Mouse (Mus musculus) neural tube, embryonic 12.5 days (tissue): ENCODE measurements around the gene Ttll1. TPM values are rescaled to one million over a fixed set of nuclear protein-coding genes. Genes with fewer than 3 reads are reported as not detected.

Experiments used
- ATAC-seq: fragments of 200-750 bp; cut with Nextera tagmentation; 2 replicates; pipeline ENCODE4 v1.8.0; 2017; ENCODE audit warnings: low read depth, mild to moderate bottlenecking, moderate TSS enrichment, moderate library complexity; ENCODE audit not compliant: low FRiP score
- H3K27ac ChIP-seq: fragments of 300-500 bp; sonication (generic); 2 replicates; pipeline ENCODE4 v1.5.1; 2016
- H3K27me3 ChIP-seq: fragments of 300-500 bp; sonication (generic); replicated peaks from 2 replicates; pipeline ENCODE4 v1.6.1; 2016; ENCODE audit warnings: mild to moderate bottlenecking
- H3K36me3 ChIP-seq: fragments of 300-500 bp; sonication (generic); 2 replicates; pipeline ENCODE4 v1.6.1; 2016; ENCODE audit warnings: mild to moderate bottlenecking
- H3K4me1 ChIP-seq: fragments of 300-500 bp; sonication (generic); 2 replicates; pipeline ENCODE4 v1.6.1; 2016
- H3K4me2 ChIP-seq: fragments of 300-500 bp; sonication (generic); replicated peaks from 2 replicates; pipeline ENCODE4 v1.6.1; 2016; ENCODE audit warnings: mild to moderate bottlenecking
- H3K4me3 ChIP-seq: fragments of 300-500 bp; sonication (generic); 2 replicates; pipeline ENCODE4 v1.5.1; 2016
- H3K9ac ChIP-seq: fragments of 300-500 bp; sonication (generic); 2 replicates; pipeline ENCODE4 v1.6.1; 2016; ENCODE audit warnings: mild to moderate bottlenecking
- H3K9me3 ChIP-seq: fragments of 300-500 bp; sonication (generic); 2 replicates; pipeline ENCODE4 v1.6.1; 2016; ENCODE audit warnings: mild to moderate bottlenecking
- WGBS: fragments of 180-500 bp; shearing (Covaris S2); methylation state at CpG from one replicate; pipeline ENCODE4 v1.1.7; 2016; 5-methylcytosine and 5-hydroxymethylcytosine counted together
- polyA plus RNA-seq: library from polyadenylated mRNA; unstranded; fragments of >200 nt; fragmentation: Nextera tagmentation; extraction: Ambion mirVana; gene quantifications from 2 replicates; pipeline ENCODE4 v1.2.1, GENCODE M21; 2016

Ttll1 gene
- polyA plus RNA-seq, 1 experiment from 2014 or later, result 77.8 TPM

GRCm38 (mm10) chr15:83532606-83533005 is 21.9 kb upstream of the Ttll1 start:
- H3K27ac ChIP-seq, result no peak overlapping the region
- H3K4me3 ChIP-seq, result no peak overlapping the region
- WGBS, result 75% methylated on average over 7 of the region's 7 CpGs
- no peak overlapping the region for H3K9ac ChIP-seq
- no peaks in the 10 kb centered on the region for H3K36me3 ChIP-seq
- H3K4me2 ChIP-seq, result no peak overlapping the region
- no peaks in the 10 kb centered on the region for H3K9me3 ChIP-seq
- peaks cover 11% of the 10 kb centered on the region for H3K27me3 ChIP-seq
- no peaks in the 10 kb centered on the region; the same call in 1 of the 2 replicates for H3K4me1 ChIP-seq
- no peak for ATAC-seq

DNA sequence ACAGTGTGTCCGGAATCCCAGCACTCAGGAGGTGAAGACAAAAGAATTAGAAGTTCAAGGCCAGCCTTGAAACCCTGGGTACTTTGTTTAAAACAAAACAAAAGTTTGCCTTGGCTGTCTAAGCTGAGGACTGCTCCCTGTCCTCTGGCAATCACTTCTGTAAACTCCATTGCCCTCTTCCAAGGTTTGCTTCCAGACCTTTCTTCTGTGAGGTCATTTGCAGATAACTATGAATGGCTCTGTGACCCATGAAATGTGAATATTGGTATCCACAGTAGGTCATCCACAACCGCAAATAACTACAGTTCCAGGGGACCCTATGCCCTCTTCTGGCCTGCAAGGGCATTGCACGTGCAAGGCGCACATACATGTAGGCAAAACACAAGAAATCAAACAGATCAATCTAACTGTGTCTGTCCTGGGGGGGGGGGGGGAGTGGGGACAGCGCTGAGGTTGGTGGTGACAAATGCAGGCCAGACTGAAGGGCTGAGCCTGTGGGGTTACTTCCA is 21.3 kb upstream of the Ttll1 start:
- Histone ChIP-seq H3K36me3 (no peaks in the 10 kb centered on the region), H3K27ac (no peak overlapping the region), H3K9me3 (no peaks in the 10 kb centered on the region), H3K4me3 (no peak overlapping the region), H3K9ac (no peak overlapping the region), H3K27me3 (peaks cover 17% of the 10 kb centered on the region), H3K4me2 (no peak overlapping the region), H3K4me1 (peaks cover 4% of the 10 kb centered on the region)
- 82% methylated on average over 5 of the region's 5 CpGs for WGBS
- ATAC-seq, result no peak

DNA sequence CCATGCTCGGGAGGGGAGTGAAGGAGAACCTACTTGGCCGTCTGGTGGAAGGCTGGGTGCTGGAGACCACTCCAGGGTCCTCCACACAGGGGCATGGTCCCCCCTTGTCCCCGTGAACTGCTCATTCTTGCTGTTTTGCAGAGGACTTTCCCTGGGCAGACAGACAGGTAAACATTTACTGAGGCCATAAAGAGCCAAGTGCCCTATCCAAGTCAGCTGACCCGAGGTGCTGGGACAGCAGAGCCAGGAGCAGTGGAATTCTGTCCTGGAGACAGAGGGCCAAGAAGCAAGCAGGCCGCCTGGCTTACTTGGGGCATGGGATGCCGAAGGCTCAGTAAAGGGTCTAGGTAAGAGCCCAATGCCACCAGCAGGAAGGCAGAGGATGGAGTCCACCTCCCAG is 20.0 kb upstream of the Ttll1 start:
- Histone ChIP-seq H3K4me3 (no peak overlapping the region), H3K27ac (no peak overlapping the region), H3K4me1 (peaks cover 8% of the 10 kb centered on the region), H3K4me2 (no peak overlapping the region), H3K36me3 (no peaks in the 10 kb centered on the region), H3K9ac (no peak overlapping the region), H3K9me3 (no peaks in the 10 kb centered on the region), H3K27me3 (peaks cover 26% of the 10 kb centered on the region)
- ATAC-seq, result no peak
- WGBS, result 70% methylated on average over 6 of the region's 6 CpGs

DNA sequence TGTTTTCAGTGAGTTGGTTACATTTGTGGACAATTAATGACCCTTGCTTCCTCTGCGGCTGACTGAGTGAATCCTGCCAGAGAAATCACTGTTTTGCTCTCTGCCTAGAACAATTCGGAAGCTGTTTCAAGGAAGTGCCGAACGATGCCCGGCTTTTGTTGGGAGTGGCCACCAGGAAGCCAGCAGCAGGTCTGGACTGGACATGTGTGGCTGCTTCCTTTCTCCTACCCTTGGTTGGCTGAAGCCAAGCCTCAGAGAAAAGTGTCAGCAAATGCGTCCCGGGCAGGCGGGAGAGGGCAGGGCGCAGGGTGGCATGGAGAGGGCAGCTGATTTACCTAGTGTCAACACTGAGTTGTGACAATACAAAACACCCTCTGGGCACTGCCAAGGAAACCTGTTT is 19.5 kb upstream of the Ttll1 start:
- Histone ChIP-seq H3K27me3 (peaks cover 31% of the 10 kb centered on the region), H3K36me3 (no peaks in the 10 kb centered on the region), H3K4me2 (no peak overlapping the region), H3K4me1 (peaks cover 8% of the 10 kb centered on the region), H3K27ac (no peak overlapping the region), H3K9me3 (no peaks in the 10 kb centered on the region), H3K4me3 (no peak overlapping the region), H3K9ac (no peak overlapping the region)
- no peak for ATAC-seq
- 77% methylated on average over 9 of the region's 9 CpGs for WGBS

GRCm38 (mm10) chr15:83529765-83530164 is 19.1 kb upstream of the Ttll1 start:
- no peak overlapping the region for H3K9ac ChIP-seq
- H3K4me3 ChIP-seq, result no peak overlapping the region
- H3K4me2 ChIP-seq, result no peak overlapping the region
- H3K27ac ChIP-seq, result no peak overlapping the region
- H3K36me3 ChIP-seq, result no peaks in the 10 kb centered on the region
- peaks cover 8% of the 10 kb centered on the region for H3K4me1 ChIP-seq
- WGBS, result 74% methylated on average over 5 of the region's 5 CpGs
- no peak for ATAC-seq
- no peaks in the 10 kb centered on the region for H3K9me3 ChIP-seq
- peaks cover 35% of the 10 kb centered on the region for H3K27me3 ChIP-seq

DNA sequence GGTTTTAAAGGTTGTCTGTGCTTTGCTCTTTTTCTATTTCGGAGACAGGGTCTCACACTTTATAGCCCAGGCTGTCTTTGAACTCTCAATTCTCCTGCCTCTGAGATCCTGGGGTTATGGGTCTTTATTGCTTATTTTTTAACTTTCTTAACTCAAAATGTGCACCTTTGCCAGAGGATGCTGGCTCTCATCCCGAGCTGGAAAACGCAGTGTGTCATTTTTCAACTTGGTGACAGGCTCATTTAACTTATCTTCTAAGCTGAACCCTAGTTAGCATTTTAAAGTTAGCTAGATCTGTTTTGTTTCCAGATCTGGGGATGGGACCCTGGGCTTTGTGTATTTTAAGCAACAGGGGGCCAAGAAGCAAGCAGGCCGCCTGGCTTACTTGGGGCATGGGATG is 18.2 kb upstream of the Ttll1 start:
- Histone ChIP-seq H3K9me3 (no peaks in the 10 kb centered on the region), H3K9ac (no peak overlapping the region), H3K27me3 (peaks cover 35% of the 10 kb centered on the region), H3K4me2 (no peak overlapping the region), H3K4me1 (peaks cover 8% of the 10 kb centered on the region), H3K27ac (no peak overlapping the region), H3K36me3 (no peaks in the 10 kb centered on the region), H3K4me3 (no peak overlapping the region)
- 74% methylated on average over 4 of the region's 4 CpGs for WGBS
- no peak for ATAC-seq

DNA sequence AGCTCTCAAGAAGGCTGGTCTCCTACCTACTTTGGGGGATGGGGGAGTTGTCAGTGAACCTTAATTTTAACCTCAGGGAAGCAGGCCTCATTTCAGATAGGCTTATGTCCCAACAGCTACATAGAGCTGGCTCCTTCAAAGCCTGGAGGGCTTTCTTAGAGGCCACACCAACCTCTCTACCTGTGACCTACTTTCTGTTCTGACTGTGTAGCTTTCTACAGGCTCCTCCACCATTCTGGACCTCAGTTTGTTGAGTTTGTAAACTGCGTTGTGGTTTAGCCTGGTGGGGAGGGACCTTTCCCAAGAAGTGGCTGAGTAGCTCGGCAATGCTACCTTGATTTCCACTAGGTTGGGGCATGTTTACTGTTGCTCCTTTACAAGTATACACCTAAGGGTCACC is 17.1 kb upstream of the Ttll1 start:
- H3K4me1 ChIP-seq, result peaks cover 17% of the 10 kb centered on the region
- no peak overlapping the region for H3K4me2 ChIP-seq
- ATAC-seq, result no peak
- H3K4me3 ChIP-seq, result no peak overlapping the region
- no peaks in the 10 kb centered on the region for H3K9me3 ChIP-seq
- H3K36me3 ChIP-seq, result no peaks in the 10 kb centered on the region
- no peak overlapping the region for H3K9ac ChIP-seq
- H3K27ac ChIP-seq, result no peak overlapping the region
- peaks cover 35% of the 10 kb centered on the region for H3K27me3 ChIP-seq
- WGBS, result 77% methylated on average over 2 of the region's 2 CpGs

DNA sequence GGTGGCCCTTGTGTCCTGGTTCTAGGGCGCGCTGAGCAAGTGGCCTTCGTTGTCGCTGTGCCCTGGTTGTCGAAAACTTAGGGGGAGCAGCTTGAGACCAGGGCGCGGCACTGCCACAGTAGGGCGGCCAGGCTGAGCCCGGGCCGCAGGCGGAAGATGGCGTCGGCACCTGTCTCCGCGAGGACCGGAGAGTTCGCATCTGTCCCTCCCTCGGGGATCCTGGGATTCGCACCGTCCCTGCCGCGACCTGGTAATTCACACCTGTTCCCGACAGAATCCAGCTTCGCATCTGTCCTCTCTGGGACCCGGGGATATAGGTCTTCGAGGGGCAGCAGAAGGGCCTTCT is 16.4 kb upstream of the Ttll1 start:
- peak; percentile 17; the same call in 1 of the 2 replicates for ATAC-seq
- under 1% methylated on average over 26 of the region's 26 CpGs for WGBS
- H3K9ac ChIP-seq, result peak overlapping the region; percentile 42
- peaks cover 35% of the 10 kb centered on the region for H3K27me3 ChIP-seq
- no peaks in the 10 kb centered on the region for H3K36me3 ChIP-seq
- no peaks in the 10 kb centered on the region for H3K9me3 ChIP-seq
- H3K4me2 ChIP-seq, result peak overlapping the region; percentile 93
- H3K27ac ChIP-seq, result no peak overlapping the region
- peaks cover 17% of the 10 kb centered on the region for H3K4me1 ChIP-seq
- H3K4me3 ChIP-seq, result peak overlapping the region; percentile 49

DNA sequence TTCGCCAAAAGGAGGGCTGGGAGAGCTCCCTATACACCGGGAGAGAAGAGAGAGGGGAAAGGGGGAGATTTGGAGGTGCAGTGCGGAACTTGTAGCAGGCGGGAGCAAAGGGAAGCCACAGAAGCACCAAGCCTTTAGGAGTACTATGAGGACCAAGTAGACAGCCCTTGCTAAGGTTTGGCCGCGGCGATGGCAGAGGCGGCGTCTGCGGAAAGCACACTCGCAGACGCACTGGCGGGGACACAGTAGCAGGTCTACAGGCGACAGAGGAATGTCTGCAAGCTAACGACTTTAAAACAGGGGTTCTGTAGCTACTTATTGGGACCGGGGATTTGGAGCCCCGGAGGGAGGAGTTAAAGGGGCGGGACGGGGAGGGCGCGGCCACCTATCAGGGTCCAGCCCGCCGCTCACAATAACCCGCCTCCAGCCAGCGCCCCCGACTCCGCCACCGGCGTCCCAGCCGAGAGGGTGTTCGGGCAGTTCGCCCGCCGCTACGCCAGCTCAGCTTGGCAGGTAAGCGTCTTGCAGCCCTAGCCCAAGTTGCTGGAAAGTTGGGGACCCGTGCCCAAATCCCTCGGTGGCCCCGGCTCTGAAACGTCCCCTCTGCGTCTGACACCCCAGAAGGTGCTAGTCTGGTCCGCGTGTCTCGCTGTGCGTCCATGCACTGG is 15.9 kb upstream of the Ttll1 start, which contains the start of gene Bik:
Gene Bik (plus strand): TSS at position 439 of the 668 bp plus-strand sequence.
- Histone ChIP-seq H3K4me3 (peak within 1 kb of the TSS; percentile 49), H3K9ac (peak within 1 kb of the TSS; percentile 42), H3K4me2 (peak within 1 kb of the TSS; percentile 93), H3K4me1 (peaks cover 17% of the 10 kb centered on the region), H3K27me3 (peaks cover 35% of the 10 kb centered on the region), H3K9me3 (no peaks in the 10 kb centered on the region), H3K27ac (no peak within 1 kb of the TSS), H3K36me3 (no peaks in the 10 kb centered on the region)
- WGBS, result under 1% methylated on average over 43 of the region's 45 CpGs
- ATAC-seq, result peak; percentile 56; the same call in 1 of the 2 replicates

DNA sequence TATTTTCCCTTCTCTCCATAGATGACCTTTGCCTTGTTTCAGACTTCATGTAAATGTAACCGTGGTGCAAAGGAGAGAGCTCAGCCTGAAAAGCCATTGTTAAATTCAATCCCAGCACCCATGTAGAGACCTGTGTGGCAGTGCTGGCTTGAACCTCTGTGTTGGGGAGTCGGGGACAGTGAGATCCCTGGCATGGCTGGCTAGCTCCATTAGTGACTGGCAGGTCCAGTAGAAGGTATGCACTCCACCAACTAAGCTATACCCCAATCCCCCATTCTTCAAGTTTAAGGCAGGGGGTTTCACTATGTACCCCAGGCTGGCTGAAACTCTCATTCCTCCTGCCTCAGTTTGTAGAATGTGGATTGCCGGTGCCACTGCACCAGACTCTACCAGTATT is 13.6 kb upstream of the Ttll1 start:
- H3K9ac ChIP-seq, result no peak overlapping the region

GRCm38 (mm10) chr15:83523638-83524332 is 13.1 kb upstream of the Ttll1 start:
- peaks cover 41% of the 10 kb centered on the region for H3K27me3 ChIP-seq
- ATAC-seq, result no peak
- H3K9ac ChIP-seq, result no peak overlapping the region
- H3K4me2 ChIP-seq, result no peak overlapping the region
- no peaks in the 10 kb centered on the region for H3K9me3 ChIP-seq
- WGBS, result 62% methylated on average over 14 of the region's 14 CpGs
- no peak overlapping the region for H3K27ac ChIP-seq
- no peaks in the 10 kb centered on the region for H3K36me3 ChIP-seq
- no peak overlapping the region for H3K4me3 ChIP-seq
- peaks cover 17% of the 10 kb centered on the region for H3K4me1 ChIP-seq

More for the DNA sequence above, 13.6 kb upstream of the Ttll1 start:
- H3K4me1 ChIP-seq, result peaks cover 17% of the 10 kb centered on the region
- 86% methylated on average over 3 of the region's 3 CpGs for WGBS
- no peak for ATAC-seq
- peaks cover 37% of the 10 kb centered on the region for H3K27me3 ChIP-seq
- H3K4me3 ChIP-seq, result no peak overlapping the region
- H3K4me2 ChIP-seq, result no peak overlapping the region
- no peaks in the 10 kb centered on the region for H3K36me3 ChIP-seq
- H3K9me3 ChIP-seq, result no peaks in the 10 kb centered on the region
- no peak overlapping the region for H3K27ac ChIP-seq

DNA sequence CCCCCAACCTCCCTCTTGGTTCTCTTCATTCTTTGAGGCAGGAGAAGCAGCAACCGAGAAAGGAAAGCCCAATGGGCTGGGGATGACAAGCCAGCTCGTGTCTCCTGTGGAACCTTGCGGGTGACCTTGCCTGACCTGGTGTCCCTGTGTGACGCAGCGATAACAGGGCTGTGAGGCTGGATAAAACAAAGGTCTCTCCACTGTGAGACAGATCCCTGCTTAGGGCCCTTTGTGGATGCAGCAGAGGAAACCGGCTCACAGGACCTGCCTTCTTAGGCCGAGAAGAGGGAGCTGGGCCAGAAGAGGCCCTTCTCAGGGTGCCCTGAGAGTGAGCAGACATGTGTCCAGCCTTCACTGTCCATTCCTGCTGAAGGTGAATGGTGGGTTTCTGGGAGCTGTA is 12.5 kb upstream of the Ttll1 start:
- H3K9ac ChIP-seq, result no peak overlapping the region
- H3K4me3 ChIP-seq, result no peak overlapping the region
- peaks cover 19% of the 10 kb centered on the region for H3K4me1 ChIP-seq
- H3K27me3 ChIP-seq, result peaks cover 36% of the 10 kb centered on the region
- no peak for ATAC-seq
- WGBS, result 30% methylated on average over 7 of the region's 7 CpGs
- no peak overlapping the region for H3K4me2 ChIP-seq
- H3K36me3 ChIP-seq, result no peaks in the 10 kb centered on the region
- H3K9me3 ChIP-seq, result no peaks in the 10 kb centered on the region
- H3K27ac ChIP-seq, result no peak overlapping the region
